Mouse (Mus musculus): ENCODE measurements around the gene Plpp6.

- TF ChIP-seq KAT2A (IDR thresholded peaks at IDR 0.05; ENCODE audit: insufficient replicate concordance, low read length) (no peak), CTCF (conservative IDR thresholded peaks at IDR 0.05 in 1 of 2, IDR thresholded peaks at IDR 0.05 in 1 of 2; ENCODE audit: low read depth in 2 of 2, low read length in 2 of 2) (no peak), SIN3A (IDR thresholded peaks at IDR 0.05; ENCODE audit: low read length) (no peak), EP300 (IDR thresholded peaks at IDR 0.05; ENCODE audit: low read length) (no peak), ZNF384 (IDR thresholded peaks at IDR 0.05; ENCODE audit: low read depth, low read length) (no peak), E2F4 (IDR thresholded peaks at IDR 0.05; ENCODE audit: insufficient replicate concordance, low read depth, low read length) (no peak), PAX5 (IDR thresholded peaks at IDR 0.05; ENCODE audit: low read length) (no peak), POLR2A (IDR thresholded peaks at IDR 0.05; ENCODE audit: low read depth, low read length) (no peak), RCOR1 (conservative IDR thresholded peaks at IDR 0.05; ENCODE audit: low read depth, low read length) (no peak), ZC3H11A (IDR thresholded peaks at IDR 0.05; ENCODE audit: low read depth, low read length) (no peak), USF1 (IDR thresholded peaks at IDR 0.05; ENCODE audit: low read depth, low read length) (no peak)
These were observed 50.8 kb downstream of the Plpp6 start for GRCm38 (mm10) chr19:29014466-29015055.
